Mouse (Mus musculus): ENCODE data around the gene Kcnj6. TPM values are rescaled to one million over a fixed set of nuclear protein-coding genes. Genes with fewer than 3 reads are reported as not detected.

The Kcnj6 gene
- polyA plus RNA-seq, 1 experiment = not detected

- Histone ChIP-seq H3K36me3 (ENCODE audit: control insufficient read depth, insufficient read depth, low read length) (no peaks in the 10 kb centered on the region), H3K4me1 (ENCODE audit: control insufficient read depth, insufficient read depth, insufficient read length, low read length) (no peaks in the 10 kb centered on the region), H3K27ac (ENCODE audit: insufficient read depth, low read depth, low read length) (no peak overlapping the region), H3K4me3 (ENCODE audit: low read depth, low read length) (no peak overlapping the region), H3K27me3 (ENCODE audit: control insufficient read depth, insufficient read depth, low read length) (no peaks in the 10 kb centered on the region)
- TF ChIP-seq POLR2A (IDR thresholded peaks at IDR 0.05; ENCODE audit: low read depth, low read length) (no peak), CTCF (IDR thresholded peaks at IDR 0.05; ENCODE audit: extremely low read depth, insufficient read length, insufficient replicate concordance, low read depth, low read length) (no peak)
- 64% methylated on average over 5 of the region's 5 CpGs for WGBS
Measured at GRCm38 (mm10) chr16:94946848-94947247, 50.7 kb downstream of the Kcnj6 start.

- no peak for TF ChIP-seq CTCF (IDR thresholded peaks at IDR 0.05; ENCODE audit: extremely low read depth, insufficient read length, insufficient replicate concordance, low read depth, low read length)
- TF ChIP-seq POLR2A (IDR thresholded peaks at IDR 0.05; ENCODE audit: low read depth, low read length) = no peak
- no peaks in the 10 kb centered on the region for H3K36me3 ChIP-seq (ENCODE audit: control insufficient read depth, insufficient read depth, low read length)
- no peak overlapping the region for H3K4me3 ChIP-seq (ENCODE audit: low read depth, low read length)
- H3K27me3 ChIP-seq (ENCODE audit: control insufficient read depth, insufficient read depth, low read length) = no peaks in the 10 kb centered on the region
- no peaks in the 10 kb centered on the region for H3K4me1 ChIP-seq (ENCODE audit: control insufficient read depth, insufficient read depth, insufficient read length, low read length)
- H3K27ac ChIP-seq (ENCODE audit: insufficient read depth, low read depth, low read length) = no peak overlapping the region
- WGBS = 75% methylated on average over 8 of the region's 8 CpGs
Measured at GRCm38 (mm10) chr16:94932702-94933101, 64.8 kb downstream of the Kcnj6 start.

DNA sequence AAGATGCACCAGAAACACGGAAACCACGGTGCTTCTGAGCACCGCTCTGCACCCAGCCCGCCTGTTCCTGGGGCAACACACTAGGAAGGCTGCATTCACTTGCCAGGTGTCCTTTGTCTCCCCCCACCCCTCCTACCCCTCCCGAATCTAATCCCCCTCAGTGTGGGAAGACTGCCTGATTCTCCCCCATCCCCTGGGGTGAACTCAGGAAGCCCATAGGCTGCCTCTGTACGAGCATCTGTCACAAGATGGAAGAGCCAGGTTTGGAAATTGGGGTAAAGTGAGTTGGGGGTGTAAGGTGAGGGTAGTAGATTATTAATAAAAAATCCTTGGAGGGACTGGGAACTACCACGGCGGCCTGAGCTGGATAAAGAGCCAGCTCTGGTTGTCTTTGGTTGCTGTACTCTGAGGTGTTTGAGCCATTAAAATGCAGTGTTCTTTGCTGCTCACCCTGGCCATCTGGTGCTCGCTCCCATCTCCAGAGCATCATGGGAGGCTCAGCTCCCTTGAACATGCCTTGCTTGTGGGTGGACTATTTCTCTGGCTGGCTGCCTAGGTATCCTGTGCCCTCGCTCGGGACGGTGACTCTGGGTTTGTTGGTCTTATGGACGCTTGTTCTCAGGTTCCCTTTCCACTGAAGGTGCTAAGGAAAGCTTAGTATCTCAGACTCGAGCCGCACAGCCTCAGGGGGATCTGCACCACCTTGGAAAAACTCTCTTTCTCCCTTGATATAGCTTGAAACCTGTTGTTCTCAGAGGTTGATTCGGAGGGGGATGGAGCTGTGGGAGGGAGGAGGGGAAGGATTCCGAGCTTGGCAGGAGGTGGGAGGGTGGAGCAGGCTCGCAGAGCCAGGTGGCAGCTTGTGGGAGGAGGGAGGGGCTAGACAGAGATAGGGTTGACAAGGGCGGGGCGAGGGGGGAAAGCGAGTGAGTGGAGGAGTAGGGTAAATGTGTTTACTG lies 65.9 kb downstream of the Kcnj6 start:
- Histone ChIP-seq H3K4me1 (ENCODE audit: control insufficient read depth, insufficient read depth, insufficient read length, low read length) (no peaks in the 10 kb centered on the region), H3K27ac (ENCODE audit: insufficient read depth, low read depth, low read length) (no peak overlapping the region), H3K4me3 (ENCODE audit: low read depth, low read length) (no peak overlapping the region), H3K36me3 (ENCODE audit: control insufficient read depth, insufficient read depth, low read length) (no peaks in the 10 kb centered on the region), H3K27me3 (ENCODE audit: control insufficient read depth, insufficient read depth, low read length) (no peaks in the 10 kb centered on the region)
- TF ChIP-seq POLR2A (IDR thresholded peaks at IDR 0.05; ENCODE audit: low read depth, low read length) (no peak), CTCF (IDR thresholded peaks at IDR 0.05; ENCODE audit: extremely low read depth, insufficient read length, insufficient replicate concordance, low read depth, low read length) (no peak)
- 7% methylated on average over 21 of the region's 21 CpGs for WGBS

DNA sequence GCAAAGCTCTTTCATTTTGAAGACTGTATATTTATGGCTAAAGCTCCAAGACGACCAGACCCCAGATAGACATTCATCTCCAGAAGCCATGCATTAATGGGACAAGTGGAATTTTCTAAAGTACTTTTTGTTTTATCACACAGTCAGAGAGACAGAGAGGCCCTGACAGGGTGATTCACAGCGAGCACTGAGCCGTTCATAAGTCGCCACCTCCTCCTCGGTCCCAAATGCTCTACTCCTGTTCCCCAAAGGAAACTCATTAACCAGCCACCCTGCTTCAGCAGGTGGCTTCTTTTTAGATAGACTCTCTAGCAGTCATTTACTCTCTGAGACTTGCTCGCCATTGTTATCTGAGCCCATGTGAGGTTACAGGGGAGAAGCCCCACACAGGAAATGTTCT lies 72.1 kb downstream of the Kcnj6 start:
- no peak for TF ChIP-seq POLR2A (IDR thresholded peaks at IDR 0.05; ENCODE audit: low read depth, low read length)
- no peak for TF ChIP-seq CTCF (IDR thresholded peaks at IDR 0.05; ENCODE audit: extremely low read depth, insufficient read length, insufficient replicate concordance, low read depth, low read length)
- no peaks in the 10 kb centered on the region for H3K36me3 ChIP-seq (ENCODE audit: control insufficient read depth, insufficient read depth, low read length)
- no peaks in the 10 kb centered on the region for H3K4me1 ChIP-seq (ENCODE audit: control insufficient read depth, insufficient read depth, insufficient read length, low read length)
- H3K4me3 ChIP-seq (ENCODE audit: low read depth, low read length) = no peak overlapping the region
- WGBS = 27% methylated on average over 6 of the region's 6 CpGs
- H3K27ac ChIP-seq (ENCODE audit: insufficient read depth, low read depth, low read length) = no peak overlapping the region
- no peaks in the 10 kb centered on the region for H3K27me3 ChIP-seq (ENCODE audit: control insufficient read depth, insufficient read depth, low read length)

GRCm38 (mm10) chr16:94919177-94919576 lies 78.3 kb downstream of the Kcnj6 start:
- WGBS = 83% methylated on average over 5 of the region's 5 CpGs

GRCm38 (mm10) chr16:94906026-94906425 lies 91.5 kb downstream of the Kcnj6 start:
- TF ChIP-seq POLR2A (IDR thresholded peaks at IDR 0.05; ENCODE audit: low read depth, low read length) (no peak), CTCF (IDR thresholded peaks at IDR 0.05; ENCODE audit: extremely low read depth, insufficient read length, insufficient replicate concordance, low read depth, low read length) (no peak)
- no peak overlapping the region for H3K27ac ChIP-seq (ENCODE audit: insufficient read depth, low read depth, low read length)
- no peak overlapping the region for H3K4me3 ChIP-seq (ENCODE audit: low read depth, low read length)
- 88% methylated on average over 4 of the region's 4 CpGs for WGBS
- H3K27me3 ChIP-seq (ENCODE audit: control insufficient read depth, insufficient read depth, low read length) = no peaks in the 10 kb centered on the region
- H3K4me1 ChIP-seq (ENCODE audit: control insufficient read depth, insufficient read depth, insufficient read length, low read length) = no peaks in the 10 kb centered on the region
- no peaks in the 10 kb centered on the region for H3K36me3 ChIP-seq (ENCODE audit: control insufficient read depth, insufficient read depth, low read length)

More at GRCm38 (mm10) chr16:94919177-94919576, 78.3 kb downstream of the Kcnj6 start:
- Histone ChIP-seq H3K36me3 (ENCODE audit: control insufficient read depth, insufficient read depth, low read length) (no peaks in the 10 kb centered on the region), H3K27me3 (ENCODE audit: control insufficient read depth, insufficient read depth, low read length) (no peaks in the 10 kb centered on the region), H3K27ac (ENCODE audit: insufficient read depth, low read depth, low read length) (no peak overlapping the region), H3K4me3 (ENCODE audit: low read depth, low read length) (no peak overlapping the region), H3K4me1 (ENCODE audit: control insufficient read depth, insufficient read depth, insufficient read length, low read length) (no peaks in the 10 kb centered on the region)
- no peak for TF ChIP-seq CTCF (IDR thresholded peaks at IDR 0.05; ENCODE audit: extremely low read depth, insufficient read length, insufficient replicate concordance, low read depth, low read length)
- TF ChIP-seq POLR2A (IDR thresholded peaks at IDR 0.05; ENCODE audit: low read depth, low read length) = no peak

- WGBS = 80% methylated on average over 6 of the region's 6 CpGs
- no peaks in the 10 kb centered on the region for H3K27me3 ChIP-seq (ENCODE audit: control insufficient read depth, insufficient read depth, low read length)
- TF ChIP-seq POLR2A (IDR thresholded peaks at IDR 0.05; ENCODE audit: low read depth, low read length) = no peak
- TF ChIP-seq CTCF (IDR thresholded peaks at IDR 0.05; ENCODE audit: extremely low read depth, insufficient read length, insufficient replicate concordance, low read depth, low read length) = no peak
- H3K27ac ChIP-seq (ENCODE audit: insufficient read depth, low read depth, low read length) = no peak overlapping the region
- no peak overlapping the region for H3K4me3 ChIP-seq (ENCODE audit: low read depth, low read length)
- H3K4me1 ChIP-seq (ENCODE audit: control insufficient read depth, insufficient read depth, insufficient read length, low read length) = no peaks in the 10 kb centered on the region
- H3K36me3 ChIP-seq (ENCODE audit: control insufficient read depth, insufficient read depth, low read length) = no peaks in the 10 kb centered on the region
Measured at GRCm38 (mm10) chr16:94898832-94899231, 98.7 kb downstream of the Kcnj6 start.

Measured in small intestine, adult 2 months (tissue).